ENCODE assay signal across 19 mouse cellular contexts in the genomic region with DNA sequence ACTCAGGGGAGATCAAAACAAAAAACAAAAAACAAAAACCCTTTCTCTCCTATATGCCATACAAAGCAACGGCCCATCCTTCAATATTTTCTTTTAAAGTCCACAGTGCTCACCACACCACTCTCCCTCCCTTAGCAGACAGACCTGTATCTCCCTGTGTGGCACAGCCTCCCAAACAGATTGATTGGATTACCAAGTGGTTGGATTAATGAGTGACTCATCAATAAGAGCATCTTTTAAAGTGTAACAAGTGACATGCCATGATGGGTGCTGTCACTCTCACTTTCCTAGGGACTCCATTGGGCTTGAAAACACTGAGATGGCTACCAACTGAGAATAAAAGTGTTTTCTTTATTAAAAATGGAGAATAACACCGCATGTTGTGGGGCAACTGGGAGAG. TPM values are rescaled to one million over a fixed set of nuclear protein-coding genes. Genes with fewer than 3 reads are reported as not detected.
"Had no signal": no experiment of that assay in that cellular context is flagged by ENCODE, and none has a peak within 500 bp of the region (broad histone marks: within the 10 kb centered on the region; RNA-seq: fewer than 3 reads in every experiment).

No protein-coding gene starts in this region.

- ATAC-seq: midbrain, embryonic 16.5 days had no signal

- H3K9me3 ChIP-seq: midbrain, embryonic 10.5 days; midbrain, embryonic 12.5 days; neural tube, embryonic 13.5 days; neural tube, embryonic 15.5 days had no signal

- H3K27me3 ChIP-seq: neural tube, embryonic 13.5 days; neural tube, embryonic 15.5 days had no signal

- H3K27ac ChIP-seq: midbrain, embryonic 10.5 days; midbrain, embryonic 12.5 days; neural tube, embryonic 13.5 days; neural tube, embryonic 15.5 days had no signal

- H3K9ac ChIP-seq: lung, embryonic 14.5 days; midbrain, embryonic 12.5 days; neural tube, embryonic 13.5 days; neural tube, embryonic 15.5 days had no signal

- H3K36me3 ChIP-seq: midbrain, embryonic 10.5 days; midbrain, embryonic 12.5 days; neural tube, embryonic 13.5 days; neural tube, embryonic 15.5 days had no signal

- DNase-seq: lung, adult 18-20 months; lung, embryonic 14.5 days; lung, postnatal 10 days; lung, postnatal 4 days; midbrain, embryonic 14.5 days; right cerebral cortex, adult 18-20 months; right cerebral cortex, postnatal 25 days; right cerebral cortex, postnatal 4 days; spleen, adult 18-20 months; thymus, adult 18-20 months; thymus, postnatal 14 days; thymus, postnatal 36 days had no signal

- H3K4me2 ChIP-seq: lung, embryonic 14.5 days; midbrain, embryonic 12.5 days; neural tube, embryonic 13.5 days; neural tube, embryonic 15.5 days had no signal

- H3K4me3 ChIP-seq: midbrain, embryonic 10.5 days; midbrain, embryonic 12.5 days; myocyte; neural tube, embryonic 13.5 days; neural tube, embryonic 15.5 days had no signal

RNA-seq across cellular contexts. Expression of a gene that starts 2.8 kb away (rescaled TPM):
- total RNA-seq: megakaryocyte, adult 5-6 weeks had no signal
